Mouse (Mus musculus): ENCODE measurements around the gene Fgf15.
"Not testable (repeated sequence)": the region's sequence is repeated elsewhere in the genome, so short reads cannot be mapped to it uniquely, and the experiment has no call there.

Gene Fgf15

DNA sequence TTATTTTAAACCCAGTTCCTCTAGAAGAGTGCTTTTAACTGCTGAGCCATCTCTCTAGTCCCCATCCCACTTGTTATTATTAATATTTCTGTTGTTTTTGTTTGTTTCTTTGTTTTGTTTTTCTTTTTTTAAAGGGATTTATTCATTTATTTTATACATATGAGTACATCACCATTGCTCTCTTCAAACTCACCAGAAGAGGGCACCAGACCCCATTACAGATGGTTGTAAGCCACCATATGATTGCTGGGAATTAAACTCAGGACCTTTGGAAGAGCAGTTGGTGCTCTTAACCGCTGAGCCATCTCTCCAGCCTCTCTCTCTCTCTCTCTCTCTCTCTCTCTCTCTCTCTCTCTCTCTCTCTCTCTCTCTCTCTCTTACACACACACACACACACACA, 5.7 kb upstream of the Fgf15 start:
- DNase-seq (ENCODE audit: low spot score): not testable (repeated sequence)

- DNase-seq (ENCODE audit: low spot score): no peak
Observed at GRCm38 (mm10) chr7:144891863-144892262, 4.5 kb upstream of the Fgf15 start.

DNA sequence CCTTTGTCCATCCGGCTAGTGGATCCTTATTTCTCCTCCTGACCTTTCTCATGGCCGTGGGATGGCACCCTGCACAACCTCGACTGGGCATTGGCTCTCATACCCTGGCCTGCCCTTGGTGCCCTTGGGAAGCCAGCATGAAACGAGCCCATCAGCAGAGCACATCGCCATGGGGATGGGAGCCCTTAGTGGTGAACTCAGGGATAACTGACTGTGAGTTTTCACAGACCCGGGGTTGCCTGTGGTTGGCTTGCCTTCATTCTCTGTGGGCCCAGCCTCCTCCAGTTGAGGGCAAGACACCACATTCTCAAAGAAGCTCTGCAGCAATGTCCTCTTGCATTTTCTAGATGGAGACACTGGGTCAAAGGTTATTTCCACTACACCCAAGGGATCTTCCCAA, 4.0 kb upstream of the Fgf15 start:
- DNase-seq (ENCODE audit: low spot score): no peak

GRCm38 (mm10) chr7:144894191-144894590, 2.1 kb upstream of the Fgf15 start:
- DNase-seq (ENCODE audit: low spot score): no peak

DNA sequence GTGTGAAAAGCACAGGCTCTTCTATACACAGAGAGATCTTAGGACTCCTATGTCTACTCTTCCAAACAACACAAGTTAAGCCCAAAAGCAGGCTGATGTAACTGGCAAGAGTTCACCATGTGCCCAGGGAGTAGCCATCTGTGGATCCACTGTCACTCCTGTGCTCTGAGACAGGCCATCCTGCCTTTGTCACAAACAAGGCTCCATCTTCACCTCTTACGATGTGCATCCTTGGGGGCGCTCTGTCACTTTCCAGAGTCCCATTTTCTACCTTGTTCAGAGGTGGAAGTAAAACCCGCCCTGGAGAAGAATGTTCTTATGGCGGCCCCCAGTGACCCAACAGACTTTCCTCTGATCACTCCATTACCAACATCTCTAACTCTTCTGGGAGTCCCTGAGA, 1.6 kb upstream of the Fgf15 start:
- DNase-seq (ENCODE audit: low spot score): no peak

DNA sequence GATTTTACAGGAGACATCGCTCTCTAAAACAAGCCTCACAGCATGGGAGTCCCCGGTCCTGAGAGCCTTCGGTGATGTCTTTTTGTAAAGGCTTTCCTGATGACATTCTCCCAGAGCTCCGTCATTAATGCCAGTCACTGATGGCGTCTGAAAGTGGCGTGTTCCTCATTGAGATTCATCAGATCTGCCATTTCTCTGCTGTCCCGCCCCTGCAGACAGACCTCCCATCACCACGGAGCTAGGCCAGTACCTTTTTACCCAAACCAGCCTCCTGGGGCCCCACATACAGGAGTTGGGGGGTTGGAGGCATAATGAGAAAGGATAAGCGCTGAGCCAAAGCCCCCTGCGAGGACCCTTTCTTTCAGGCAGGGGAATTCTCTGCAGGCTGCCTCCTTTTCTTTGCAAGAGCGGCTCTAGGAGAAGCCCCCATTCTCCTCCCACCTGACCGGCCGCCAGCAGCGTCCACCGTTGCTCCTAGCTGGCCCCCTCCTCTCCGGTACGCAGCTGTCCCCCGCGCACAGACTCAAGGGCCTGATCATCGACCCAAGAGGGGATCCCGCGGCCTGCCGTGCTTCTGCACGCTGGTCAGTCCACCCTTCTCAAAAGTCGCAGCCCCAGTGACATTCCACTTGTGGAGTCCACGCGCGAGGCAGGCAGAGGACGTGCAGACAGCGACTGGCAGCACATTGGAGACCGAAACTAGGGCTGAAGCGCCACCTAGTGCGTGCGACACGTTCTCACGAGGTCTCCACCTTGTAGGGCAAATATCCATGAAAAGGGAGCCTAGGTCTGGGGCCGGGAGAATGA, 823 bp upstream of the Fgf15 start:
- DNase-seq (ENCODE audit: low spot score): no peak

DNA sequence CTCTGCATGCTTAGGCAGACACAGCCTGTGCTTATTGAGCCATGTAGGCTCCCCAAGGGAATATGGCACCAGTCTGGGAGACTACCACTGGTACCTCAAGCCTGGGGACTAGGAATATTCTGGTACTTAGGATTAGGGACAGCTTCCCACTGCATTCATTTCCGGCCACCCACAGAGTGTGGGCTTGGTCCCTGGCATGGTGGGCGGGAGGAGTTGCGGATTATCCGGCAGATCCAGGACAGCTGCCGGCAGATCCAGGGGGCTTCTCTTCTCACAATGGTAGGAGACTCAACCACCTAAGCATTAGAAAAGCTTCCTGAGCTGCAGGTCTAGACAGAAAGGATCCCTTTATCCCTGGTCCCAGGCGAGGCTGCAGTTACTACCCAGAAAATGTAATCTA, 2.2 kb downstream of the Fgf15 start:
- no peak for DNase-seq (ENCODE audit: low spot score)

- not testable (repeated sequence) for DNase-seq (ENCODE audit: low spot score)
Observed at GRCm38 (mm10) chr7:144905514-144905913, 9.2 kb downstream of the Fgf15 start.

- no peak for DNase-seq (ENCODE audit: low spot score)
Observed at GRCm38 (mm10) chr7:144906708-144907397, 10.5 kb downstream of the Fgf15 start.

DNA sequence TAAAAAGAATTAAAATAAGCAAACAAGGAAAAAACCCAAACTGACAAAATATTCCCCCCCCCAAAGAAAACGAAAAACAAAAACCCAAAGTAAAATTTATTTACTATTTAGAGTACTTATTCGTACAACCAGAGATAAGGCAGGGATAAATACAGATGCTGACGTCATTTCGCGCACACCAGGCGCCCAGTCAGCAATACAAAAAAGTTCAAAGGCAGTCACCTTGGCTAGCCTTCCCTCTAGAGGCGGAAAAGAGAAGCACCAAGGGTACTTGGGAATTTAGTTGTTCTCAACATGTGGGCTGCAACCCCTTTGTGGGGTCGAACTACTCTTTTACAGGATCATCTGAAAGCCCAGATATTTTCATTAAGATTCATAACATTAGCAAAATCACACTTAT, 11.5 kb downstream of the Fgf15 start:
- DNase-seq (ENCODE audit: low spot score): no peak

DNA sequence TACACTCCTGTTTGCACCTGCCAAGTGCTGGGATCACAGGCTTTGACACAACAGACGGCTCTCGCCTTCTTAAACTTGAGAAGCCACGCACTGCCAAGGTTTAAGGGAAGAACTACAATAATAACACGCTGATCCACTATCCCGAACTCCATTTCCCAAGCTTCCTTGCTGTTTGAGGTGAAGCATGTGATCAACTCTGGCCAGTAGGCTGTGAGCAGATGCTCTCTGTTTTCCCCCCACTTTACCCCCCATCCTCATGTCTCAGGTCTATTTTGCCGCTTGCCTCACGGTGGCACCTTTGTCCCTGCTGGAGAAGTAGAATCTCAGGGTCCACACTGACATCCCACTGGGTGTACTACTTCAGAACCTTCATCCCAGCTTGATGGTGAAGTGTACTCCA, 12.4 kb downstream of the Fgf15 start:
- DNase-seq (ENCODE audit: low spot score): no peak

DNA sequence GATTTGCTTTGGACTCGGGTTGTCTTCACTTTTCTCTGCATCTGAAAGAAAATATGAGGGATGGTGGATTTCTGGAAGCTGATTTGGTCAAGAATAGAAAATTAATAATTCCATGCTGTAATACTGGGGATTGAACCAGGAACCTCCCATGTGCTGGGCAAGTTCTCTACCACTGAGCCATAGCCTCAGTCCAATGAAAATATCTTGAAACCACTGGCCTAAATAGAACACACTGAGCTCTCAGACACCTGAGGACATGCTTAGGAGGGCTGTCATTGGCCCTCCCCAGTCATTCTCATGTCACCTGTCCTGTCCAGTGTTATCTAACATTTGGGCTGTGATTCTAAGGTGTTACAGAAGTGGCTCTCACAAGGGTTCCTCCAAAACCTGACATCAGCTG, 14.8 kb downstream of the Fgf15 start:
- DNase-seq (ENCODE audit: low spot score): no peak

- DNase-seq (ENCODE audit: low spot score): no peak
Observed at GRCm38 (mm10) chr7:144912897-144913296, 16.6 kb downstream of the Fgf15 start.

DNA sequence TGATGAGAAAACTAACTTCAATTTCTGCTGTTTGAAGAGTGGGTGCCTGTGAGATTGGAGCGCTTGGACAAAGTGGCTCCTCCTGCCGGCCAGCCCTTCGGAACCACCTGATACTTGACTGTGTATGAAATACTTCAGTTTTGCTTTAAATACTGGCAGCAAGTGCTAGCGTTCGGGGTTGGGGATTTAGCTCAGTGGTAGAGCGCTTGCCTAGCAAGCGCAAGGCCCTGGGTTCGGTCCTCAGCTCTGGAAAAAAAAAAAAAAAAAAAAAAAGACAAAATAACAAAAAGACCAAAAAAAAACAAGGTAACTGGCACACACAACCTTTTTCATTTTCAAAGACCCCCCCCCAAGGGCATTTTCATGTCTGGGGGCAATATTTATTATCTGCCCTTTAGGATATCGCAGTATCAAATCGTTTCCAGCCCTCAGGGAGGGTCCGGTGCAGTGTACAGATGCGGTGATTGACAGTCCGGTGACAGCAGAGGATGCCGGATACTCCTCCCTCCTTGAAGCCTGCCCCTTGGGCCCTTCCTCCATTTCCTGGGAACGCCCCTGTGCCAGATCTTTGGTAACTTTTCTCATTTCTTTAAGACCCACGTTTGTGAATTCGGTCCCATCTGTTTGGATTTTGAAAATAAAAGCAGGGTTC, 18.1 kb downstream of the Fgf15 start:
- no peak for DNase-seq (ENCODE audit: low spot score)

- no peak for DNase-seq (ENCODE audit: low spot score)
Observed at GRCm38 (mm10) chr7:144914948-144915750, 18.8 kb downstream of the Fgf15 start, which contains the start of gene LTO1. TSS of gene LTO1 (plus strand) at chr7:144915100.

DNA sequence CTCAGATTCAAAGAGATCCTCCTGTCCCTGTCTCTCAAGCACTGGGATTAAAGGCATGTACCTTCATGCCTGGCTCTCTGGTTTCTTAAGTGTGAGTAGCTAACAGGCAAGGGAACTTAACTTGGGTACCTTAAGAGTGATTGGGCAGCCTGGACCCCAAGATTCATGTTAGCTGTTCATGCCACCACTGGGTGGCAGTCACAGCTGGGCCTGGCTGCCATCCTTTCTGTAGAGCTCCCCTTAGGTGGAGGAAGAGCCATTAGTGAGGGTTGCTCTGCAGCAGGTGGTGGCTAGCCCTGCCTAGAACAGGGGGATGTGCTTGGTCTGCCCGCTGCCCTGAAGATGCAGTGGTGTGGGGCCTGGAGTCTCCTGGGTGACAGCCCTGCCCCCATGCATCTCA, 22.5 kb downstream of the Fgf15 start:
- DNase-seq (ENCODE audit: low spot score): no peak

DNA sequence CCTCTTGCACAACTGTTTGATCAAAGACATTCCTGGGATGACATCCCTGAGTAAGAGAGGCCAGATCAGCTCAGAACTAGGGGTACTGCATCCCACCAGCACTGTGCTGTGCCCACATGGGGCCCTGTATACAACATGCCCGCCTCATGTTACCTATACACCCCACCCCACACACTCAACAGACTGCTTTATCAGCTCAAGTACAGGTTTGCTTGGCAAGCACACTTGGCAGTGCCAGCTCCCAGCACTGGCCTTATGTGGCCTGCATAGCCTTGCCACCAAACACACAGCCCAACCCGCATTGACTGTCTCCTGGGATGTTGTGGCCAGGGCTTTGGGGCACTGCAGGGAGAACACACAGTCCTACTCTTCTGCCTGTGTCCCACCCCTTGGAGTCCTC, 31.3 kb downstream of the Fgf15 start:
- DNase-seq (ENCODE audit: low spot score): no peak

- DNase-seq (ENCODE audit: low spot score): no peak
Observed at GRCm38 (mm10) chr7:144928009-144928888, 31.9 kb downstream of the Fgf15 start.

DNA sequence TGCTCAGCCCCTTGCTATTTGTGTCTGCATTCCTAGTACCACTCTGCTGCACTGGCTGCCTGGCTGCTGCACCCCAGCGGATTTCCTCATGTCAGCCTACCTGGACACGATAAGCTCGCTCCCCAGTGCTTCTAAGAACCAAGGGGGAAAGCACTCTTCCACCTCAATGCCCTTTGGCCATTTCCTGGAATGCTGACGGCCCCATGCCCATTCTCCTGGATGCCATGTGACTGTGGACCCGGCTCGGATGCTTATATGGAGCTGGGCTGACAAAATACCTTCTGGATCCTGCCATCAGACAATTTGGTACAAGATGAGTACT, 32.5 kb downstream of the Fgf15 start:
- DNase-seq (ENCODE audit: low spot score): no peak

DNA sequence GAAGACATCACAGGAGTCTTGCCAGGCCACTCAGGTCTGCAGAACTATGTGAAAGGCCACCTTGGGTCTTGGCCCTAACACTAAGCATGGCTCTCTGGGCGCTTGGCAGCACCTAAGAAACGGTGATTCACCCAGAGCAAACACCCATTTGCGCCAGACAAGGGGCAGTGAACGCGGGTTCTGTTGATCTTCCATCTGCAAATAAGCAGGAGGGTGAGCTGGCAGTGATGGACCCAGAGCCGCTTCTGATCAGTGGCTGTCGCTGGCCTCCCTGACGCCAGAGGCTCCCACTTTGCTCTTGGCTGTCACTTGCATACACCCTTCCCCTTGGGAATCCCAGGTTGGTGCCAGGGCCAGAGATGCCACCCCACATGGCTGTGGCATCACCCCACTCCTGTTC, 33.2 kb downstream of the Fgf15 start:
- DNase-seq (ENCODE audit: low spot score): no peak

DNA sequence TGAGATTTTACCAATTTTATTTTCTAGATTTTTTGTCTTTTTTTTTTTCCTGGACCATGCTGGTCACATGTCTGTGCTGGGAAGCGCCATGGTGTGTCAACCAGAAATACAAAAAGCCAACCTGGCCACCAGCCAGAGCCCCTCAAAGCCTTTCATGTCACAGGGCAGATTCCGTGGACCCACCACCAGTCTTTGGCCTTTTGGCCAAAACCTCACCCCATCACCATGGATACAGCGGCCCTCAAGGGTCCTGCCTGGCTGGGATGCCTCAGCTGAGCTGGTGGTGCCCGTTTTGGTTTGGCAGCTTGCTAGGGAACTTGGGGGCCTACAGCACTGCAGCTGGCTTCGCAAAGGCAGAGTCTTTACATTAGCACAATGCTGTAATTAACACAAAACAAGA, 33.6 kb downstream of the Fgf15 start:
- DNase-seq (ENCODE audit: low spot score): no peak
